Mouse (Mus musculus) heart, adult 2 months (tissue): ENCODE measurements at regions not wholly inside any gene's neighbourhood (a gene's known extent, or its start where the extent isn't known, plus 50 kb on each side); places are given as distances from the start of the nearest gene placed in this dataset.

Experiments
- CTCF ChIP-seq: fragments of 200-600 bp; IDR thresholded peaks from 2 replicates; pipeline ENCODE4 v1.8.1; 2022; ENCODE audit warnings: antibody characterized with exemption, mild to moderate bottlenecking, moderate library complexity
- EP300 ChIP-seq: fragments of 200-500 bp; IDR thresholded peaks from 2 replicates; pipeline ENCODE4 v1.6.1; 2011; ENCODE audit warnings: low read depth, low read length, control low read depth; ENCODE audit not compliant: insufficient read depth
- POLR2A ChIP-seq: fragments of 200-500 bp; IDR thresholded peaks from 2 replicates; pipeline ENCODE4 v1.6.1; 2011; ENCODE audit warnings: mild to moderate bottlenecking, low read depth, low read length, control low read depth; ENCODE audit not compliant: insufficient read depth

DNA sequence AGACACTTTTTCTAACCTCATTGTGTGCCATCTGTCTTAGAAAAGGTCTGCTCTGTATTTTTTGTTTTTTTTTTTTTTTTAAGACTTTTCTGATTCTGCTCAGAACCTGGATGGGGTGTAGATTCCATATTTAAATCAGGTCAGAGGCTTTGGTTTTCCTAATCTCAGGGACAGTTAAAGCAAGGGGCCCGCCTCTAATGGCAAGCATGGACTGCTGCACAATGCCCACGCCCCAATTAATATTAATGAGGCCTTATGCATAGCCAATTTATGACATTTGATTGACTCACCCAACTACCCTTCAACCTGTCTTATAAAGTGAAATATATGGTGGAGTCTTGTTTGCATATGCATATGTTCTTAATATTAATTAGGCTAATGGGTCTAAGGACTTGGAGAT is 662.6 kb downstream of the Bcl11a start:
- no peak for TF ChIP-seq CTCF
- no peak for TF ChIP-seq POLR2A
- no peak for TF ChIP-seq EP300
